Mouse (Mus musculus) ES-Bruce4 (cell line): ENCODE results near the gene Erich3.

Experiments
- EP300 ChIP-seq: IDR thresholded peaks from 2 replicates; pipeline ENCODE4 v1.6.1; 2011; ENCODE audit warnings: low read depth, low read length; ENCODE audit not compliant: insufficient read depth
- POLR2A ChIP-seq: IDR thresholded peaks from one replicate; pipeline ENCODE4 v1.8.1; 2011; ENCODE audit warnings: low read length; ENCODE audit not compliant: insufficient read depth

DNA sequence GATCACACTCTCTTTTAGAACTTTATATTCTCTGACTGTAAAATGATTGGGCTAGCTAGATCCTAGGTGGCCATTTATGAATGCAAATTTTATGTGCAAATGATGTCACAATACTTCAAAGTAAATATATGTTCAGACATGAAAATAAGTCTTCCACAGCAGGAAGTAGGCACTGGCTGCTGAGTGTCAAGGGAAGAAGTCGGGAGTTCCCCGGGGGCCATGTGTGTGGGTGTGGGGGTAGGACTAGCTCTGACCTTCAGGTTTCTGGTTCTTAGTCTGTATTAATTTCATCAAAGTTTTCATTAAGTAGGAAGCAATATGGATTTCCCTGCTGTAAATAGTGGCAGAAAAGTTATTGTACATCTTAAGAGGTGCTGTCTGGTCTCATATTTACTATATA is 20.0 kb downstream of the Erich3 start:
- no peak for TF ChIP-seq EP300
- no peak for TF ChIP-seq POLR2A
